Mouse (Mus musculus): Measurements from ENCODE around the gene 2610507B11Rik. TPM values are rescaled to one million over a fixed set of nuclear protein-coding genes. Genes with fewer than 3 reads are reported as not detected.

The 2610507B11Rik gene
- polyA plus RNA-seq (2012; rRNA removed; ENCODE audit: low replicate concordance), result 98.7 and 125 TPM in 2 replicates

DNA sequence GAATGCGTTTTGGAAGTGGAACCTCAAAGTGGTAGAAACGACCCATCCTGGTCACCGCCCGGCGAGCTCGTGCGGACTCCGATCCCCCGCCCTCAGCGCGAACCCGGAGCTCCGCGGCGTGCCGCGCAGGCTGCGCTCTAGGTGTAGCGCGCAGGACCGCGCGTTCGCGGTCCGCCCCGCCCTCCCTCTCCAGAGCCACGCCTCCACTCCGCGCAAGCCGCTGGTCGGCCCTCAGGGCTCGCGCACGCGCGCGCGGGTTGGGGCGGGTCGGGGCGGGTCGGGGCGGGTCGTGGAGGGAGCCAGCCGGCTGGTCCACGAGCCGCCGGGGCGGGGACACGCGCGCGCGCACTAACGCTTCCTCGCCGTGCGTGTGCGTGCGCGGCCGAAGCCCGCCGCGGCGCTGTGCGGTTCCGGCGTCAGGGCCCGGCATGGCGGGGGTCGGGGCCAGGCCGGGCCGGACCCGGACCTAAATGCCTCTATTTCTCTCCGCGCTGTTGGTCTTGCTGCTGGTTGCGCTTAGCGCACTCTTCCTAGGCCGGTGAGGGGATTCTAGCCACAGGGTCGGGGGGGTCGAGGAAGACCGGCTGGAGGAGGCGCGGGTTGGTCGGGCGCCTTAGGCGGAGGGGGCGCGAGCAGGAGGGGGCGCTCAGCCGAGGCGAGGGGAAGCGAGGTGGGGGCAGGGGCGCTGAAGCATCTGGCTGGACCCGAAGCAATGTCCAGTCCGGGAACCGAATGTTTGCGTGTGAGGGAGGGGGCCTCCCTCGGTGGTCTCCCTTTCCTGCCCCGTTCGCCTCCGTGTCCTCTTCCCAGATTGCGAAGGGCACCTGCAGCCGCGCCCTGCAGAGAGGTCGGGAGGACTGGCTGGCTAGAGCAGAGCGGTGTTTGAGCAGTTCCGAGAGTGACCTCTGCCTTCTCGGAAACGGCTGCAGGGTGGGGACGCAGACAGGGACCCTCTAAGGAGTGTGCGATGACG lies at the start of gene 2610507B11Rik:
Gene 2610507B11Rik, plus strand, starts transcription at position 373 of the 973 bp plus-strand sequence.

DNA sequence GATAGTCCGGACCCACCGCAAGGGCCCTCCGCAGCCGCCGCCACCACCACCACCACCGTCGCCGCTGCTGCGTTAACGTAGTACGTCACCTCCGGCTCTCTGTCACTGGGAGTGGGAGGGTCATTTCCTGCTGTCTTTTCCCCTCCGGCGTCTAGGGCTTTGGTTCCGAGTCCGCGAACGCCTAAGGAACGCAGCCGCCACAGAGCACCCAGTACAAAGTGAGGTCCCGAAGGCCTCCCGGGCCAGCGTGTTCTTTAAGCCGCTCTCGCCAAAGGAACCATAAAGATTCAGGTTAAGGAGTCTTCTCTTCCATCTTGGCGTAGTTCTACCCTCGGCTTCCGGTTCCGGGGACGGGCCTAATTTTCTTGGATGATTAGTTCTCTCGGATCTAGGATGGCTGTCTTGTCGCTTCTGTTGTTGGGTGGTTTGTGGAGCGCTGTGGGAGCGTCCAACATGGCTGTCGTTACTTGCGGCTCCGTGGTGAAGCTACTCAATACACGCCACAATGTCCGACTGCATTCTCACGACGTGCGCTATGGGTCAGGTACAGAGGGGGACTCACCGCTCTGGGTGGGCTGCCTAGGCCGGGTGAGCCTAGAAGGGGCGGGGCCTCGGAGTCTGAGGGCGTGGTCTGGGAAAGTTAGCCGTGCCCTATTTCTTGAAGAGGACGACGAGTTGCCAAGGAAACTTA lies 15.8 kb upstream of the 2610507B11Rik start, which contains the start of the genes Sdf2 and Supt6:
Gene Sdf2, plus strand, starts transcription at position 120 of the 691 bp plus-strand sequence.
Gene Supt6, minus strand, starts transcription at position 361 of the 691 bp plus-strand sequence.

DNA sequence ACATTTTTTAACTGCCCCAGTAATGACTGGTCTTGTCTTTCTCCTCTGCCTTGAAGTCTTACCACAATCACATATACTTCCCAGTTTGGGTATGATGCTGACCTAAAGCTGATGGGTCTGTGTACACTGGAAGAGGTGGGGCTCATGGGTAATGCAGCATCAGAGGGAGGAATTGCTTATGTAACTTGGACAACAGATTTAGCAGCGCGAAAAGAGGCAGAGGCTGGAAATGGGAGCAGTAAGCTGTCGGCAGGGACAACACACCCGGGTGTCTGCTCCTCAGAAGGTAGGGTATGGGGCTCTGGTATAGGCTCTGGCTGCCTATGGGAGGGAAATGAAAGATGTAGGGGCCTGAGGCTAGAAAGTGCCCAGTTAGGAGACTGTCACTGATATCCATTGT lies 29.1 kb downstream of the 2610507B11Rik start, which contains the start of gene BC030499:
Gene BC030499, plus strand, starts transcription at position 188 of the 400 bp plus-strand sequence.

GRCm38 (mm10) chr11:78301357-78302084 lies 40.0 kb downstream of the 2610507B11Rik start, which contains the start of gene Spag5:
Spag5 (plus strand) TSS chr11:78301529.

GRCm38 (mm10) chr11:78322860-78323259 lies 61.3 kb downstream of the 2610507B11Rik start, which contains the start of gene Aldoc:
Aldoc (plus strand) TSS chr11:78322968.

DNA sequence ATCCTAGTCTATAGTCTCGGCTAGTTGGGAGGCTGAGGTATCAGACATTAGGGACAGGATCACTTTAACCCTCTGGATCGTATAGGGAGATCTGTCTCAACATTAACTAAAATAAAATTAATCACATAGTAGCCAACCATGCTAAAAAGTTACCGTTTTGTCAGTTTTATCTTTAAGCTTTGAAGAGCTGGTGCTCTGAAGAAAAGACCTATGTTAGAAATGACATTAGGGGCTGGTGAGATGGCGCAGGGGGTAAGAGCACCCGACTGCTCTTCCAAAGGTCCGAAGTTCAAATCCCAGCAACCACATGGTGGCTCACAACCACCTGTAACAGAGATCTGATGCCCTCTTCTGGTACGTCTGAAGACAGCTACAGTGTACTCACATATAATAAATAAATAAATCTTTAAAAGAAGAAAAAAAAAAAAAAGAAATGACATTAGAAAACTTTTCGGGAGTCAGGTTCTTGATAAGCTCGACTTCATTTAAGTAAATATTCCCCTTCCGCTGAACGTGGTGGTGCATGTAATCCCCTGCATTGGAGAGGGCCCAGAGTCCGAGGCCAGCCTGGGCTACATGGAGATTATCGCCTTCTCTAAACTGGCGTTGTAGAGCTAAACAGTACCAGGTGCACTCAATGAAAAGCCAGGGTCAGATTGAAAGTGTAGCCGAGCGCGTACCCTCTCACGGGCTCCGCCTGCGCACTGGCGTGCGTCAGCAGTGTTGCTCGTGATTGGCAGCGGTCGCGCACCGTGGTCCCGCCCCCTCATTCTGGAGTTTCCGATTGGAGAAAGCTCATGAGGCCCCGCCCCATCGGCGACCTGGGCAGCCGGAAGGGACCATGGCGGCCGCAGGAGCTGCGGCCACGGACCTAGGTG lies 66.3 kb downstream of the 2610507B11Rik start, which contains the start of gene Pigs:
Gene Pigs, plus strand, starts transcription at position 782 of the 878 bp plus-strand sequence.

Other genes starting within 250 kb of the 2610507B11Rik start
- 2.3 and 8.7 TPM in 2 replicates for gene Dhrs13, start 229.5 kb upstream of the 2610507B11Rik start, polyA plus RNA-seq (2012; rRNA removed; ENCODE audit: low replicate concordance)
- 136 and 176 TPM in 2 replicates for gene Flot2, start 223.8 kb upstream of the 2610507B11Rik start, polyA plus RNA-seq (2012; rRNA removed; ENCODE audit: low replicate concordance)
- gene Eral1, start 181.4 kb upstream of the 2610507B11Rik start, polyA plus RNA-seq (2012; rRNA removed; ENCODE audit: low replicate concordance), result 42.7 and 44.1 TPM in 2 replicates
- 13.2 and 18.0 TPM in 2 replicates for gene Fam222b, start 167.1 kb upstream of the 2610507B11Rik start, polyA plus RNA-seq (2012; rRNA removed; ENCODE audit: low replicate concordance)
- 32.7 and 61.9 TPM in 2 replicates for gene Traf4, start 96.2 kb upstream of the 2610507B11Rik start, polyA plus RNA-seq (2012; rRNA removed; ENCODE audit: low replicate concordance)
- gene Nek8, start 85.1 kb upstream of the 2610507B11Rik start, polyA plus RNA-seq (2012; rRNA removed; ENCODE audit: low replicate concordance), result 16.3 and 23.8 TPM in 2 replicates
- gene Tlcd1, start 85.0 kb upstream of the 2610507B11Rik start, polyA plus RNA-seq (2012; rRNA removed; ENCODE audit: low replicate concordance), result 81.1 and 154 TPM in 2 replicates
- gene Rpl23a, start 78.2 kb upstream of the 2610507B11Rik start, polyA plus RNA-seq (2012; rRNA removed; ENCODE audit: low replicate concordance), result 199 and 383 TPM in 2 replicates
- gene Rab34, start 73.3 kb upstream of the 2610507B11Rik start, polyA plus RNA-seq (2012; rRNA removed; ENCODE audit: low replicate concordance), result 147 and 188 TPM in 2 replicates
- 4.9 and 12.0 TPM in 2 replicates for gene Proca1, start 68.4 kb upstream of the 2610507B11Rik start, polyA plus RNA-seq (2012; rRNA removed; ENCODE audit: low replicate concordance)
- 123 and 136 TPM in 2 replicates for gene Sdf2, start 16.0 kb upstream of the 2610507B11Rik start, polyA plus RNA-seq (2012; rRNA removed; ENCODE audit: low replicate concordance)
- 18.6 and 25.9 TPM in 2 replicates for gene Supt6, start 15.8 kb upstream of the 2610507B11Rik start, polyA plus RNA-seq (2012; rRNA removed; ENCODE audit: low replicate concordance)
- 0.23 and 0.24 TPM in 2 replicates for gene BC030499, start 29.1 kb downstream of the 2610507B11Rik start, polyA plus RNA-seq (2012; rRNA removed; ENCODE audit: low replicate concordance)
- 1.3 and 5.4 TPM in 2 replicates for gene Spag5, start 39.8 kb downstream of the 2610507B11Rik start, polyA plus RNA-seq (2012; rRNA removed; ENCODE audit: low replicate concordance)
- gene Aldoc, start 61.2 kb downstream of the 2610507B11Rik start, polyA plus RNA-seq (2012; rRNA removed; ENCODE audit: low replicate concordance), result 0.95 and 4.4 TPM in 2 replicates
- 96.3 and 108 TPM in 2 replicates for gene Pigs, start 66.7 kb downstream of the 2610507B11Rik start, polyA plus RNA-seq (2012; rRNA removed; ENCODE audit: low replicate concordance)
- 136 and 376 TPM in 2 replicates for gene Unc119, start 81.7 kb downstream of the 2610507B11Rik start, polyA plus RNA-seq (2012; rRNA removed; ENCODE audit: low replicate concordance)
- not detected in 2 replicates for gene Foxn1, start 124.8 kb downstream of the 2610507B11Rik start, polyA plus RNA-seq (2012; rRNA removed; ENCODE audit: low replicate concordance)
- gene Slc13a2, start 160.5 kb downstream of the 2610507B11Rik start, polyA plus RNA-seq (2012; rRNA removed; ENCODE audit: low replicate concordance), result 0.27 and 0.40 TPM in 2 replicates
- 42.4 and 43.1 TPM in 2 replicates for gene Slc46a1, start 203.9 kb downstream of the 2610507B11Rik start, polyA plus RNA-seq (2012; rRNA removed; ENCODE audit: low replicate concordance)
- 1.1 and 2.4 TPM in 2 replicates for gene Sarm1, start 236.0 kb downstream of the 2610507B11Rik start, polyA plus RNA-seq (2012; rRNA removed; ENCODE audit: low replicate concordance)
- 20.3 and 32.7 TPM in 2 replicates for gene Vtn, start 237.3 kb downstream of the 2610507B11Rik start, polyA plus RNA-seq (2012; rRNA removed; ENCODE audit: low replicate concordance)
- gene Sebox, start 241.7 kb downstream of the 2610507B11Rik start, polyA plus RNA-seq (2012; rRNA removed; ENCODE audit: low replicate concordance), result not detected in 2 replicates

All from subcutaneous adipose tissue, adult 2 months (tissue).